Mouse (Mus musculus): ENCODE measurements around the gene Flt3l. TPM values are rescaled to one million over a fixed set of nuclear protein-coding genes. Genes with fewer than 3 reads are reported as not detected.
"Not testable (repeated sequence)": the region's sequence is repeated elsewhere in the genome, so short reads cannot be mapped to it uniquely, and the experiment has no call there.

The Flt3l gene
- polyA plus RNA-seq, 1 experiment from 2014 or later: 2.2 TPM

DNA sequence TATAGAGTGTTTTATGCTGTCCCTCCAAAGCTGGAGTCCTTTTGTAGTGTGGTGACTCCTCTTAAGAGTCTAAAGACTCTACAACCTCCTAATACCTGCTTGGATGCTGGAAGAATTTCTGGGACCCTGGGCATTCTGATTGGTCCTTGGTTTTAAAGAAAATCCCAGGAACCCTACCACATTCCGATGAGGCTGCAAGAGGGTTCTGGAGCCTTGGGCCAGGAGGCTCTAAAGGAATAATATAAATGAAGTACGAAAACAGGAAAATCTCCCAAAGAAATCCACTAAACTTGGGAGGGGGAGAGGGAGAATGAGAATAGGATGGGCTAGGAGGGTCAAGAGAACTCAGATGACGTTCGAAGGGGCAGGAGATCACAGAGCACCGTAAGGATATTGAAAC, 17.4 kb upstream of the Flt3l start:
- H3K4me3 ChIP-seq (ENCODE audit: low read depth, low read length): peak overlapping the region; percentile 66
- DNase-seq (ENCODE audit: low spot score) (no peak), ATAC-seq (ENCODE audit: low FRiP score, low TSS enrichment) (no peak)
- WGBS: 2% methylated on average over 5 of the region's 5 CpGs
- H3K9me3 ChIP-seq (ENCODE audit: control insufficient read depth, low read length): no peaks in the 10 kb centered on the region
- H3K4me1 ChIP-seq (replicated peaks; ENCODE audit: control insufficient read depth, insufficient read depth): peaks cover 6% of the 10 kb centered on the region; the same call in 1 of the 2 replicates
- no peaks in the 10 kb centered on the region for H3K27me3 ChIP-seq (ENCODE audit: control insufficient read depth, insufficient read depth, low read length)
- H3K27ac ChIP-seq (replicated peaks): peak overlapping the region; percentile 96
- no peak for TF ChIP-seq EP300 (optimal IDR thresholded peaks at IDR 0.05)
- no peak for TF ChIP-seq CTCF (IDR thresholded peaks at IDR 0.05; ENCODE audit: low read depth)
- H3K9ac ChIP-seq (ENCODE audit: low read length): peak overlapping the region; percentile 88
- no peaks in the 10 kb centered on the region for H3K36me3 ChIP-seq (ENCODE audit: control insufficient read depth, insufficient read depth, low read length)
- H3K4me2 ChIP-seq (replicated peaks; ENCODE audit: low read depth): peak overlapping the region; percentile 68

DNA sequence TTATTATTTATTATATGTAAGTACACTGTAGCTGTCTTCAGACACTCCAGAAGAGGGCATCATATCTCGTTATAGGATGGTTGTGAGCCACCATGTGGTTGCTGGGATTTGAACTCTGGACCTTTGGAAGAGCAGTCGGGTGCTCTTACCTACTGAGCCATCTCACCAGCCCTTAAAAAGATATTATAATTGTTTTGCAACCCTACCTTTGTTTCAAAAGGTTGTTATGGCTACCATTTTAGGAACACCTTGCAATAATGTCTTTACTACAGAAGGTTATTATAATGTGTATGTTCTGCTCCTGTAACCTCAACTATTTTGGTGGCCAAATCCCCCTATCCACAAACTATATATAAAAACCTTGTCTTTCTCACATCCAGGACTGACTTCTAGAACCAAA, 16.8 kb upstream of the Flt3l start:
- not testable (repeated sequence) for H3K27me3 ChIP-seq (ENCODE audit: control insufficient read depth, insufficient read depth, low read length); DNase-seq (ENCODE audit: low spot score); H3K9me3 ChIP-seq (ENCODE audit: control insufficient read depth, low read length); H3K27ac ChIP-seq (replicated peaks); H3K4me2 ChIP-seq (replicated peaks; ENCODE audit: low read depth); H3K36me3 ChIP-seq (ENCODE audit: control insufficient read depth, insufficient read depth, low read length); ATAC-seq (ENCODE audit: low FRiP score, low TSS enrichment); H3K4me1 ChIP-seq (replicated peaks; ENCODE audit: control insufficient read depth, insufficient read depth); H3K9ac ChIP-seq (ENCODE audit: low read length); H3K4me3 ChIP-seq (ENCODE audit: low read depth, low read length)
- WGBS: 85% methylated on average over 2 of the region's 2 CpGs

DNA sequence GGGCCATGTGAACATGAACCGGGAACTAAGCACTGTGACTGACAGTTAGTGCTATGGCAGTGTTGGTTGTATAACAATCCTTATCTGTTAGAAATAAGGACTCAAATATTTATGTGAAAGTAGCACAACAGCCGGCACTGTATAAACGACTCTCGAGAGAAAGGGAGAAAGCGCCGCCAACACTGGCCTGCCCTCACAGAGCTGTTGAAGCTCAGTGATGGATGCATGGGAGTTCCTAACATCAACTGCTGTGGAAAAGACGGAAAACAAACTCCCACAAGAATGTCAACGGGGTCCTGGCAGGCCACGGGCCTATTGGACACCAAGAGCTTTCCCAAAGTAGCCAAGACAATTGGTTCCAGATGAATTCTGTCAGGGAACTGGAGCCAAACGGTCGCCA, 15.1 kb upstream of the Flt3l start:
- Histone ChIP-seq H3K27ac (replicated peaks) (peak overlapping the region; percentile 85), H3K4me2 (replicated peaks; ENCODE audit: low read depth) (peak overlapping the region; percentile 5; the same call in 1 of the 2 replicates)
- peak; percentile 7; the same call in 1 of the 2 replicates for ATAC-seq (ENCODE audit: low FRiP score, low TSS enrichment)

DNA sequence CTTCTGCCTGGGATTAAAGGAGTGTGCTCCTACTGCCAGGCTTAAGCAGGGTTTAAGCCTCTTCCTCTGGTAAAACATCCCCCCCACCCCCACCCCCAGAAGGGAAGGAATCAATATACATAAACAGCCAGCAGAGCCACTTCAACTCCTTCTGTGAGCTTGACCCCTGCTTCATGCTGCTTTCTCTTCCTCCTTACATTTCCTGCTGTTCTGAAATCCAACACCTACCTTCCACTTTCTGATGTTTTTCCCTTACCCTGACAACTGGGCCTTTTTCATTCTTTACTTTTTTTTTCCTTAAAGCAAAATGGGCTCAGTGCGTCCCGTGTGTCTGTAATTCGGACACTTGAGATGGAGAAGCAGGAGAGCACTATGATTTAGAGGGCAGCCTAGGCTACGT, 14.1 kb upstream of the Flt3l start:
- peaks cover 8% of the 10 kb centered on the region; the same call in 1 of the 2 replicates for H3K4me1 ChIP-seq (replicated peaks; ENCODE audit: control insufficient read depth, insufficient read depth)
- no peak overlapping the region for H3K4me2 ChIP-seq (replicated peaks; ENCODE audit: low read depth)
- no peaks in the 10 kb centered on the region for H3K9me3 ChIP-seq (ENCODE audit: control insufficient read depth, low read length)
- peak overlapping the region; percentile 85 for H3K27ac ChIP-seq (replicated peaks)
- H3K4me3 ChIP-seq (ENCODE audit: low read depth, low read length): no peak overlapping the region
- 65% methylated on average over 4 of the region's 4 CpGs for WGBS
- H3K36me3 ChIP-seq (ENCODE audit: control insufficient read depth, insufficient read depth, low read length): 0 out of 2 replicates have a peak, but pooled peaks cover 2% of the 10 kb centered on the region
- H3K27me3 ChIP-seq (ENCODE audit: control insufficient read depth, insufficient read depth, low read length): no peaks in the 10 kb centered on the region
- DNase-seq (ENCODE audit: low spot score) (no peak), ATAC-seq (ENCODE audit: low FRiP score, low TSS enrichment) (no peak)
- TF ChIP-seq CTCF (IDR thresholded peaks at IDR 0.05; ENCODE audit: low read depth) (no peak), EP300 (optimal IDR thresholded peaks at IDR 0.05) (no peak)
- no peak overlapping the region for H3K9ac ChIP-seq (ENCODE audit: low read length)

More for the DNA sequence above, 15.1 kb upstream of the Flt3l start:
- no peaks in the 10 kb centered on the region for H3K9me3 ChIP-seq (ENCODE audit: control insufficient read depth, low read length)
- no peak overlapping the region for H3K4me3 ChIP-seq (ENCODE audit: low read depth, low read length)
- no peak overlapping the region for H3K9ac ChIP-seq (ENCODE audit: low read length)
- WGBS: 18% methylated on average over 11 of the region's 11 CpGs
- 0 out of 2 replicates have a peak, but pooled peaks cover 2% of the 10 kb centered on the region for H3K36me3 ChIP-seq (ENCODE audit: control insufficient read depth, insufficient read depth, low read length)
- DNase-seq (ENCODE audit: low spot score): peak; percentile 55
- H3K27me3 ChIP-seq (ENCODE audit: control insufficient read depth, insufficient read depth, low read length): no peaks in the 10 kb centered on the region
- H3K4me1 ChIP-seq (replicated peaks; ENCODE audit: control insufficient read depth, insufficient read depth): peaks cover 8% of the 10 kb centered on the region; the same call in 1 of the 2 replicates
- TF ChIP-seq CTCF (IDR thresholded peaks at IDR 0.05; ENCODE audit: low read depth): no peak
- no peak for TF ChIP-seq EP300 (optimal IDR thresholded peaks at IDR 0.05)

DNA sequence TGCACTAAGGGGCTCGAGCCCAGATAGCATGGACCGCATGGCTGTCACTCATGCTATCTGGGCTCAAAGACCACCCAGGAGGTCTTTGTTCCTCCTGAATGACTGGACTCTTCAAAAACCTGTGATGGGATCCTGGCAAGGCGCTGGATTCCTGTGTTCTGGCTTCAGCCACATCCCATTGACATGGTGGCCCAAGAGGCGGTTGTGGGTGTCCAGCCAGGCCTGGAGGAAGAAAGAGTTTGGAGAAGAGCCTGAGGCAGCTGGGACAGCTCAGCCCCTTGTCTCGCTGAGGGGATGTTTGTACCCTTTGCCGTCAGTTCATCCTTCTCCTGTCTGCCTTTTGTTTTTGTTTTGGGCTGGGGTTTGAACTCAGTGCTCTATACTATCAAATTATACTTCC, 13.3 kb upstream of the Flt3l start:
- no peak for TF ChIP-seq CTCF (IDR thresholded peaks at IDR 0.05; ENCODE audit: low read depth)
- no peak for TF ChIP-seq EP300 (optimal IDR thresholded peaks at IDR 0.05)
- Histone ChIP-seq H3K36me3 (ENCODE audit: control insufficient read depth, insufficient read depth, low read length) (peaks cover 6% of the 10 kb centered on the region), H3K27me3 (ENCODE audit: control insufficient read depth, insufficient read depth, low read length) (no peaks in the 10 kb centered on the region), H3K27ac (replicated peaks) (peak overlapping the region; percentile 85), H3K4me2 (replicated peaks; ENCODE audit: low read depth) (no peak overlapping the region), H3K4me1 (replicated peaks; ENCODE audit: control insufficient read depth, insufficient read depth) (peaks cover 8% of the 10 kb centered on the region; the same call in 1 of the 2 replicates), H3K9me3 (ENCODE audit: control insufficient read depth, low read length) (no peaks in the 10 kb centered on the region), H3K4me3 (ENCODE audit: low read depth, low read length) (no peak overlapping the region), H3K9ac (ENCODE audit: low read length) (no peak overlapping the region)
- no peak for DNase-seq (ENCODE audit: low spot score)
- no peak for ATAC-seq (ENCODE audit: low FRiP score, low TSS enrichment)
- WGBS: 71% methylated on average over 6 of the region's 6 CpGs

DNA sequence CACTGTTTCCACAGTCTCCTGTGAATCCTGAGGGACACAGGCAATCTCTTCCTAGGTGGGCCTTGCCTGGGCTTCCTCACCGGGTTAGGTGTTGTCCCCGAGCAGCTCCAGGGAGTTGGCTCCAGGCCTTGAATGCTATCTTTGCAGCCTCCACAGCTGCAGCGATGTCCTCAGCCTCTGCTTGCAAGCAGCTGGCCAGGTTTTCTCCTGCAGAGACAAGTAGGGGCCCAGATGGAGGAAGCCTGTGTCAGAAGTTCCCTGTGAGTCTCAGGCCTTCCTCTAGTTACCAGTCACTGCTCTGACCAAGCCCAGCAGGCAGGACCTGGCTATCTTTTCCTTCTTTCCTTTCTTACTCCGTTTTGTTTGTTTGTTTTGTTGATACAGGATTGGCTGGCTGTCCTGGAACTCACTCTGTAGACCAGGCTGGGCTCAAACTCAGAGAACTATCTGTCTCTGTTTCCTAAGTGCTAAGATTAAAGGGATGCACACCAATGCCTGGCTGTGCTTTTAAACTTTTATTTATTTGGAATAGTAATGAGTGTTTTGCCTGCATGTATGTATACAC, 12.4 kb upstream of the Flt3l start:
- TF ChIP-seq EP300 (optimal IDR thresholded peaks at IDR 0.05) (no peak), CTCF (IDR thresholded peaks at IDR 0.05; ENCODE audit: low read depth) (no peak)
- Histone ChIP-seq H3K27ac (replicated peaks) (0 out of 2 replicates have a peak overlapping the region, but pooled peaks have one; percentile 30), H3K4me3 (ENCODE audit: low read depth, low read length) (no peak overlapping the region), H3K36me3 (ENCODE audit: control insufficient read depth, insufficient read depth, low read length) (peaks cover 6% of the 10 kb centered on the region), H3K9me3 (ENCODE audit: control insufficient read depth, low read length) (no peaks in the 10 kb centered on the region), H3K4me2 (replicated peaks; ENCODE audit: low read depth) (no peak overlapping the region), H3K9ac (ENCODE audit: low read length) (0 out of 2 replicates have a peak overlapping the region, but pooled peaks have one; percentile 13), H3K27me3 (ENCODE audit: control insufficient read depth, insufficient read depth, low read length) (no peaks in the 10 kb centered on the region), H3K4me1 (replicated peaks; ENCODE audit: control insufficient read depth, insufficient read depth) (peaks cover 8% of the 10 kb centered on the region; the same call in 1 of the 2 replicates)
- 39% methylated on average over 4 of the region's 4 CpGs for WGBS
- no peak for ATAC-seq (ENCODE audit: low FRiP score, low TSS enrichment)
- no peak for DNase-seq (ENCODE audit: low spot score)

Data from stomach, postnatal 0 days (tissue).